Mouse (Mus musculus) neural tube, embryonic 12.5 days (tissue): Measurements from ENCODE around the gene Col24a1. TPM values are rescaled to one million over a fixed set of nuclear protein-coding genes. Genes with fewer than 3 reads are reported as not detected.

Experiments
- ATAC-seq: fragments of 200-750 bp; cut with Nextera tagmentation; 2 replicates; pipeline ENCODE4 v1.8.0; 2017; ENCODE audit warnings: low read depth, mild to moderate bottlenecking, moderate TSS enrichment, moderate library complexity; ENCODE audit not compliant: low FRiP score
- H3K27ac ChIP-seq: fragments of 300-500 bp; sonication (generic); 2 replicates; pipeline ENCODE4 v1.5.1; 2016
- H3K27me3 ChIP-seq: fragments of 300-500 bp; sonication (generic); replicated peaks from 2 replicates; pipeline ENCODE4 v1.6.1; 2016; ENCODE audit warnings: mild to moderate bottlenecking
- H3K36me3 ChIP-seq: fragments of 300-500 bp; sonication (generic); 2 replicates; pipeline ENCODE4 v1.6.1; 2016; ENCODE audit warnings: mild to moderate bottlenecking
- H3K4me1 ChIP-seq: fragments of 300-500 bp; sonication (generic); 2 replicates; pipeline ENCODE4 v1.6.1; 2016
- H3K4me2 ChIP-seq: fragments of 300-500 bp; sonication (generic); replicated peaks from 2 replicates; pipeline ENCODE4 v1.6.1; 2016; ENCODE audit warnings: mild to moderate bottlenecking
- H3K4me3 ChIP-seq: fragments of 300-500 bp; sonication (generic); 2 replicates; pipeline ENCODE4 v1.5.1; 2016
- H3K9ac ChIP-seq: fragments of 300-500 bp; sonication (generic); 2 replicates; pipeline ENCODE4 v1.6.1; 2016; ENCODE audit warnings: mild to moderate bottlenecking
- H3K9me3 ChIP-seq: fragments of 300-500 bp; sonication (generic); 2 replicates; pipeline ENCODE4 v1.6.1; 2016; ENCODE audit warnings: mild to moderate bottlenecking
- WGBS: fragments of 180-500 bp; shearing (Covaris S2); methylation state at CpG from one replicate; pipeline ENCODE4 v1.1.7; 2016; 5-methylcytosine and 5-hydroxymethylcytosine counted together
- polyA plus RNA-seq: library from polyadenylated mRNA; unstranded; fragments of >200 nt; fragmentation: Nextera tagmentation; extraction: Ambion mirVana; gene quantifications from 2 replicates; pipeline ENCODE4 v1.2.1, GENCODE M21; 2016

Col24a1 gene
- polyA plus RNA-seq, 1 experiment from 2014 or later, result 1.2 TPM

DNA sequence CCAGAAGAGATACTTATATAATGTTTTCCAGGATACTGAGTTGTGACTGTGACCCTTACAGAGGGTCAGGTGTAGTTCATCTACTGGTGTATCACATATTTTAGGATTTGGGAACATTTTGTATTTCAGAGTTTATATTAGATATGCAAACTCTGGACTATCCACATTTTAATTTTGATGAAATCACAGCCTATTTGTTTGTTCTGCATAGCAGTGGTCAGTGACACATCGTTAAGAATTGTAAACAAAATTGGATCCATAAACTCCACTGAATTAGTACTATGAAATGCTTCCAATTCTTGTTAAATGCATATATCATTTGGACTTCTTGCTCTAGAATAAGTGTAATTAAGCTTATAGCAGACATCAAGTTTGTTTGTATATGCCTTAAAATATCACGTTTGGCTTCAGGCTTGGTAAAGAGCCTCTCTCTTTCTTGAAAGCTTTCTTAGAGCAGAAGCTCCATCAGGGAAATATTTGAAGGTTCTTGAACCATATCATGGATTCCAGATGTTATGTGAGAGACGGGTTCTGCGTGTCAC, 75.0 kb downstream of the Col24a1 start:
- 73% methylated on average over 4 of the region's 4 CpGs for WGBS
- no peak overlapping the region for H3K4me3 ChIP-seq
- no peak overlapping the region for H3K9ac ChIP-seq
- H3K9me3 ChIP-seq, result no peaks in the 10 kb centered on the region
- no peaks in the 10 kb centered on the region for H3K27me3 ChIP-seq
- H3K27ac ChIP-seq, result no peak overlapping the region
- no peaks in the 10 kb centered on the region for H3K36me3 ChIP-seq
- no peak overlapping the region for H3K4me2 ChIP-seq
- ATAC-seq, result no peak
- no peaks in the 10 kb centered on the region for H3K4me1 ChIP-seq

GRCm38 (mm10) chr3:145376298-145376697, 84.0 kb downstream of the Col24a1 start:
- WGBS, result over 99% methylated on average over 3 of the region's 3 CpGs
- no peak overlapping the region for H3K27ac ChIP-seq
- H3K4me3 ChIP-seq, result no peak overlapping the region
- no peaks in the 10 kb centered on the region for H3K9me3 ChIP-seq
- ATAC-seq, result no peak
- no peak overlapping the region for H3K4me2 ChIP-seq
- H3K36me3 ChIP-seq, result no peaks in the 10 kb centered on the region
- H3K27me3 ChIP-seq, result no peaks in the 10 kb centered on the region
- H3K4me1 ChIP-seq, result no peaks in the 10 kb centered on the region
- no peak overlapping the region for H3K9ac ChIP-seq

- no peaks in the 10 kb centered on the region for H3K9me3 ChIP-seq
- no peaks in the 10 kb centered on the region for H3K4me1 ChIP-seq
- 84% methylated on average over 13 of the region's 13 CpGs for WGBS
Observed at GRCm38 (mm10) chr3:145383095-145383494, 90.8 kb downstream of the Col24a1 start.

GRCm38 (mm10) chr3:145386434-145386833, 94.2 kb downstream of the Col24a1 start:
- no peak overlapping the region for H3K4me3 ChIP-seq
- no peak overlapping the region for H3K4me2 ChIP-seq
- H3K9ac ChIP-seq, result no peak overlapping the region
- no peaks in the 10 kb centered on the region for H3K4me1 ChIP-seq
- no peaks in the 10 kb centered on the region for H3K9me3 ChIP-seq
- H3K36me3 ChIP-seq, result no peaks in the 10 kb centered on the region
- no peak overlapping the region for H3K27ac ChIP-seq
- H3K27me3 ChIP-seq, result no peaks in the 10 kb centered on the region
- no peak for ATAC-seq

More at GRCm38 (mm10) chr3:145383095-145383494, 90.8 kb downstream of the Col24a1 start:
- Histone ChIP-seq H3K27me3 (no peaks in the 10 kb centered on the region), H3K36me3 (no peaks in the 10 kb centered on the region), H3K27ac (no peak overlapping the region), H3K4me3 (no peak overlapping the region), H3K9ac (no peak overlapping the region), H3K4me2 (no peak overlapping the region)
- no peak for ATAC-seq

DNA sequence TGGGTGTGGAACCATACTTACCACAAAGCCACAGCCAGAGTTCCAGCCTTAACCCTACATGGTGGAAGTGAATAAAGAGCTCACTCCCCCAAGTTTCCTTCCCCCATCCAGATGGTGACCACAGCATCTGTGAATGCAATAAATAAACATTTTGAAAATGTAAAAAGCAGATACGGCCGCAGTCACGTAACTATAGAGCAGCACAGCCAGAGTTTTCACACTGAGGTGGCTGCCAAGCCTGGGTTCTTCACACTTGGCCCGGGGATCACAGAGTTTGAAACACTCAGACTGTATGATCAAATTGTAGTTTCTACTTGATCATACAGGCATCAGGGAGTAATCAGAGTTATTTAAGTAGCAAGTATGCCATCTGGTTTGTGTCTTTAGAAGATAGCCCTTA, 98.4 kb downstream of the Col24a1 start:
- WGBS, result 83% methylated on average over 4 of the region's 4 CpGs
- Histone ChIP-seq H3K27ac (no peak overlapping the region), H3K4me1 (no peaks in the 10 kb centered on the region), H3K9ac (no peak overlapping the region), H3K36me3 (no peaks in the 10 kb centered on the region), H3K4me2 (no peak overlapping the region), H3K27me3 (no peaks in the 10 kb centered on the region), H3K4me3 (no peak overlapping the region), H3K9me3 (no peaks in the 10 kb centered on the region)
- ATAC-seq, result no peak

GRCm38 (mm10) chr3:145391986-145392659, 99.9 kb downstream of the Col24a1 start:
- WGBS, result 79% methylated on average over 19 of the region's 19 CpGs
- Histone ChIP-seq H3K4me2 (no peak overlapping the region), H3K4me1 (no peaks in the 10 kb centered on the region), H3K9ac (no peak overlapping the region), H3K36me3 (no peaks in the 10 kb centered on the region), H3K4me3 (no peak overlapping the region), H3K9me3 (no peaks in the 10 kb centered on the region), H3K27me3 (no peaks in the 10 kb centered on the region), H3K27ac (no peak overlapping the region)
- no peak for ATAC-seq

- WGBS, result 93% methylated on average over 3 of the region's 3 CpGs
- ATAC-seq, result no peak
Observed at GRCm38 (mm10) chr3:145399173-145399572, 106.9 kb downstream of the Col24a1 start.

GRCm38 (mm10) chr3:145402257-145402656, 110.0 kb downstream of the Col24a1 start:
- Histone ChIP-seq H3K27ac (no peak overlapping the region), H3K27me3 (no peaks in the 10 kb centered on the region), H3K9ac (no peak overlapping the region), H3K9me3 (no peaks in the 10 kb centered on the region), H3K4me2 (peak overlapping the region; percentile 47), H3K4me1 (no peaks in the 10 kb centered on the region), H3K36me3 (no peaks in the 10 kb centered on the region), H3K4me3 (no peak overlapping the region)
- no peak for ATAC-seq
- WGBS, result 87% methylated on average over 10 of the region's 10 CpGs

More at GRCm38 (mm10) chr3:145399173-145399572, 106.9 kb downstream of the Col24a1 start:
- no peak overlapping the region for H3K27ac ChIP-seq
- no peaks in the 10 kb centered on the region for H3K36me3 ChIP-seq
- no peak overlapping the region for H3K4me3 ChIP-seq
- H3K4me1 ChIP-seq, result no peaks in the 10 kb centered on the region
- H3K4me2 ChIP-seq, result no peak overlapping the region
- H3K27me3 ChIP-seq, result no peaks in the 10 kb centered on the region
- no peak overlapping the region for H3K9ac ChIP-seq
- H3K9me3 ChIP-seq, result no peaks in the 10 kb centered on the region

DNA sequence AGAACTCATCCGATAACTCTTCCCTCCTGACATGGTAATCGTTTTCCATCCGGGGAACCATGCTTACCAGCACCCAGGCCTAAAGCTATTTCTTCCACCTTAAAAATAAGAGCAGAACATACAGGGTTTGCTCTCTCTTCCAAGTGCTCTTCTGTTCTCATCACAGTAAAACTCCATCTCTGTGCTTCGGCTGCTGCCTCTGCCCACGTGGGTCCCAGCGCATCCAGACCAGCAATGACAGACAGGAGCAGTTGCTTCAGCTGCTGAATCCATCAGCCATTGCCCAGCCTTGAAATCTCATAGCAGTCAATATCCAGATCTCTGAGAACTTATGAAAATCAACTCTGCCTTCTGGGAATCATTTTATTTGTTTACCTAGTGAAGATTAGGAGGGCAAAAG, 110.7 kb downstream of the Col24a1 start:
- Histone ChIP-seq H3K27ac (no peak overlapping the region), H3K27me3 (no peaks in the 10 kb centered on the region), H3K4me1 (no peaks in the 10 kb centered on the region), H3K4me2 (peak overlapping the region; percentile 47), H3K36me3 (no peaks in the 10 kb centered on the region), H3K4me3 (no peak overlapping the region), H3K9me3 (no peaks in the 10 kb centered on the region), H3K9ac (no peak overlapping the region)
- WGBS, result 56% methylated on average over 6 of the region's 6 CpGs
- ATAC-seq, result no peak

DNA sequence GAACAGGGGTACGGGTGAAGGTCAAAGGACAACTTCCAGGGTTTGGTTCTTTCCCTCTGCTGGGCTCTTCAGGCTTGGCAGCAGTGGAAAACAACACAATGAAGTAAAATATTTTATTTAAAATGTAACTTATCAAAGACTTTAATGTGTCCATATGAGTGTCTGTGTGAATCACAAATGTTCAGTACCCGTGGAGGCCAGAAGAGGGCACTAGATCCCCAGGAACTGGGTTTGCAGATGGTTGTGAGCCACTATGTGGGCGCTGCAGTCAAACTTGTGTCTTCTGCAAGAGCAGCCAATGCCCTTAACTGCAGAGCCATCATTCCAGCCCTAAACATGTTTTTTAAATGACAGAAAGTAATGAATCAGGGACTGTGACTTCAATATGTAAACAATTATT, 115.8 kb downstream of the Col24a1 start:
- Histone ChIP-seq H3K9ac (no peak overlapping the region), H3K4me2 (no peak overlapping the region), H3K4me3 (no peak overlapping the region), H3K27ac (no peak overlapping the region), H3K36me3 (no peaks in the 10 kb centered on the region), H3K9me3 (no peaks in the 10 kb centered on the region), H3K27me3 (no peaks in the 10 kb centered on the region), H3K4me1 (no peaks in the 10 kb centered on the region)
- no peak for ATAC-seq
- WGBS, result 75% methylated on average over 3 of the region's 3 CpGs

DNA sequence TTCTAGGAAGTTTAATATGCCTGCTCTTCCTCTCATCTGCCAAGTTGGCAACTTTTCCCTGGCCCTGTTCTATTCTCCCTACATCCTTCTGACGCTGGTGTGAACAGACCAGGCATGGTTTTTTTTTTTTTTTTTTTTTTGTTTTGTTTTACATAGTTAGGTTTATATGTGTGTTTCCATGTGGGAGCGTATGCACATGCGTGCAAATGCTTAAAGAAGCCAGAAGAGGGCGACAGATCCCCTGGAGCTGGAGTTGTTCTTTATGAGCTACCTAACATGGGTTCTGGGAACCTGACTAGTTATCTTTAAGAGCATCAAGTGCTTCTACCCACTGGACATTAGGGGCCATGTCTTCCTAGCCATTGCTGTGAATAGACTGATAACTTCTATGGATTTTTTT, 119.9 kb downstream of the Col24a1 start:
- Histone ChIP-seq H3K27ac (no peak overlapping the region), H3K4me2 (no peak overlapping the region), H3K4me1 (no peaks in the 10 kb centered on the region), H3K9me3 (no peaks in the 10 kb centered on the region), H3K36me3 (no peaks in the 10 kb centered on the region), H3K4me3 (no peak overlapping the region), H3K9ac (no peak overlapping the region), H3K27me3 (no peaks in the 10 kb centered on the region)
- WGBS, result 34% methylated on average over 4 of the region's 4 CpGs
- ATAC-seq, result no peak

GRCm38 (mm10) chr3:145414362-145414761, 122.1 kb downstream of the Col24a1 start:
- no peak overlapping the region for H3K9ac ChIP-seq
- H3K27ac ChIP-seq, result no peak overlapping the region
- no peak for ATAC-seq

DNA sequence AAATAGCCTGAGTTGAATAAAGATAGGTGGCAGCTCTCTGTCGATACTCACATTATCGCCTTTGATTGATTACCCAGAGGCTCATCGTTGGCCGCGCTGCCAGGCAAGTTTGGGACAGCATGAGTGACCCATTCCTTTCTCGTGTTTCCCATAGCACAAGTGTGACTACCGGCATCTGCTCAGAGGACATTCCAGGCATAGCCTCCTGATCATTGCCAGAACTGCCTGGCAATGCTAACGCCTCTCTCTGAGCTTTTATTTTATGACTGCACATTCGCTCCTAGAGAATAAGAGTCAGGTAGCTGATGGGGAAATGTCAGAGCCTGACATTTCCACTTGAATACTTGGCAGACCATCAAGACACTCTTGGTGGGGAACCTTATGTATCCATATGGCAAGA, 125.5 kb downstream of the Col24a1 start:
- Histone ChIP-seq H3K4me2 (no peak overlapping the region), H3K27ac (no peak overlapping the region), H3K27me3 (no peaks in the 10 kb centered on the region), H3K4me1 (no peaks in the 10 kb centered on the region), H3K9ac (no peak overlapping the region), H3K36me3 (no peaks in the 10 kb centered on the region), H3K4me3 (no peak overlapping the region), H3K9me3 (no peaks in the 10 kb centered on the region)
- ATAC-seq, result no peak
- WGBS, result 80% methylated on average over 9 of the region's 9 CpGs

More at GRCm38 (mm10) chr3:145414362-145414761, 122.1 kb downstream of the Col24a1 start:
- no peaks in the 10 kb centered on the region for H3K27me3 ChIP-seq
- H3K9me3 ChIP-seq, result no peaks in the 10 kb centered on the region
- no peak overlapping the region for H3K4me2 ChIP-seq
- no peak overlapping the region for H3K4me3 ChIP-seq
- H3K4me1 ChIP-seq, result no peaks in the 10 kb centered on the region
- H3K36me3 ChIP-seq, result no peaks in the 10 kb centered on the region
- 92% methylated on average over 3 of the region's 3 CpGs for WGBS
